Mouse (Mus musculus) gastrocnemius, adult 18-20 months (tissue): ENCODE results near the gene Rptn. TPM values are rescaled to one million over a fixed set of nuclear protein-coding genes. Genes with fewer than 3 reads are reported as not detected.

Experiments
- microRNA-seq: library from miRNA; unstranded; fragments of <30 nt; microRNA quantifications from one replicate; pipeline ENCODE4 v1.2.0, GENCODE M21; 2021
- total RNA-seq, 2 experiments: library from RNA; stranded (reverse); gene quantifications; 2 replicates each; pipeline ENCODE4 v1.2.3; 2021

The Rptn gene
- total RNA-seq, 2 experiments from 2014 or later = not detected

Small RNAs within 50 kb of the gene (microRNA-seq; reads per million reads assigned to microRNA genes)
- gene Gm22752 (not detected), gene Gm44353 (not detected)

Other genes starting within 250 kb of the Rptn start
- gene Crnn, start 248.9 kb upstream of the Rptn start, total RNA-seq = not detected
- not detected for gene Flg2, start 196.4 kb upstream of the Rptn start, total RNA-seq
- gene Flg, start 120.2 kb upstream of the Rptn start, total RNA-seq = not detected
- not detected for gene Hrnr, start 74.0 kb upstream of the Rptn start, total RNA-seq
- under 1 TPM; 0.07 TPM for gene Tchh, start 48.6 kb downstream of the Rptn start, total RNA-seq
- gene Tchhl1, start 75.1 kb downstream of the Rptn start, total RNA-seq = not detected
- 10 to 100 TPM; 27.1 to 50.4 TPM for gene S100a11, start 126.8 kb downstream of the Rptn start, total RNA-seq
- 10 to 100 TPM; 42.2 to 48.1 TPM for gene S100a10, start 161.4 kb downstream of the Rptn start, total RNA-seq